Mouse (Mus musculus): ENCODE measurements around the gene Slc32a1.

DNA sequence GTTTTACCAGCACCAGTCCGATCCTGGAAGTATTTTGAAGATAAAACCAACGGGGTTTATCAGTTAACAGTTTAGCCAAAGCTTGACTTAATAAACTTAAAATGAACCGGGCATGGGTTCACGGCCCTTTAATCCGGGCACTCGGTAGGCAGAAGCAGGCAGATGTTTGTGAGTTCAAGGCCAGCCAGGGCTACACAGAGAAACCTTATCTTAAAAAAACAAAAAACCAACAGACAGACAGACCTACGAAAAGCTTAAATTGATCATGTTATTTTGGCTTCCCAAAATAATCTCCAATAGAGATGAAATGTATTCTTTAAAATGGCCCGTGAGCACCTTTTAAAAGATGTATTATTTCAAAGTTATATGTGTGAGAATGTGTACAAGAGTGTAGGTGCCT lies 15.1 kb downstream of the Slc32a1 start:
- TF ChIP-seq CTCF (IDR thresholded peaks at IDR 0.05; ENCODE audit: low read depth, low read length), result no peak
- no peak for TF ChIP-seq POLR2A (IDR thresholded peaks at IDR 0.05; ENCODE audit: borderline replicate concordance, low read depth, low read length)
